Mouse (Mus musculus) megakaryocyte, embryonic 14.5 days (primary cell): ENCODE measurements around the gene Prex1.

ENCODE experiments used
- FLI1 ChIP-seq: IDR thresholded peaks from 2 replicates; pipeline ENCODE4 v1.6.1; 2012; ENCODE audit warnings: low read length, inconsistent platforms, mixed read lengths
- GATA1 ChIP-seq: IDR thresholded peaks from 3 replicates; pipeline ENCODE4 v1.6.1; 2012; ENCODE audit warnings: mixed read lengths, low read length, inconsistent platforms, borderline replicate concordance

DNA sequence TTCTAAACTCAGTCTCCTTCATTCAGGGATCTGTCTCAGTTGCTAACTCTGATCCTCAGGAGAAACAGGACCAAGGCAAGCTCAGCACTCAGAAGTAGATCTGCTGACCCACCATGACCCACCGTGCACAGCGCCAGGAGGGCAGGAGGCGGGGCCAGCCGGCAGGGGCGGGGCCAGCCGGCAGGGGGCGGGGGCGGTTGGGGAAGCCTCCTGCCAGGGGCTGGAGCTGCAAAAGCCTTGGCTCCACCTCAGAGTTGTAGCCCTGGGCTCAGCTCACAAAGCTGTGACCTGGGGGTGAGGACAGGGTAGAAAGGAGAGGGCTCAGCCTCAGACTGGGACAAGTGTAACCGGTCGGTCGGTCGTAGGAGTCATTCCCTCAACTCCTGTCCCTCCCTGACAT, 38.9 kb downstream of the Prex1 start:
- TF ChIP-seq GATA1 = no peak
- TF ChIP-seq FLI1 = no peak
